Mouse (Mus musculus) embryonic facial prominence, embryonic 14.5 days (tissue): ENCODE measurements around the gene Plekha6. TPM values are rescaled to one million over a fixed set of nuclear protein-coding genes. Genes with fewer than 3 reads are reported as not detected.

Source experiments
- ATAC-seq: fragments of 200-750 bp; cut with Nextera tagmentation; 2 replicates; pipeline ENCODE4 v1.8.0; 2017; ENCODE audit warnings: low read depth, moderate number of reproducible peaks, moderate TSS enrichment
- DNase-seq: peaks from one replicate; pipeline ENCODE4 v3.0.0-alpha.2; 2015; ENCODE audit warnings: low spot score
- H3K27ac ChIP-seq: fragments of 300-500 bp; sonication (generic); replicated peaks from 2 replicates; pipeline ENCODE4 v1.5.1; 2014; ENCODE audit warnings: low read depth, mild to moderate bottlenecking, low read length, moderate library complexity
- H3K27me3 ChIP-seq: fragments of 300-500 bp; sonication (generic); replicated peaks from 2 replicates; pipeline ENCODE4 v1.6.1; 2014; ENCODE audit warnings: low read length; ENCODE audit not compliant: control insufficient read depth, insufficient read depth
- H3K36me3 ChIP-seq: fragments of 300-500 bp; sonication (generic); 2 replicates; pipeline ENCODE4 v1.6.1; 2014; ENCODE audit warnings: low read length, mixed read lengths; ENCODE audit not compliant: control insufficient read depth, insufficient read depth
- H3K4me1 ChIP-seq: fragments of 300-500 bp; sonication (generic); 2 replicates; pipeline ENCODE4 v1.6.1; 2014; ENCODE audit warnings: antibody characterized with exemption, low read length; ENCODE audit not compliant: control insufficient read depth, insufficient read depth
- H3K4me2 ChIP-seq: fragments of 300-500 bp; sonication (generic); 2 replicates; pipeline ENCODE4 v1.6.1; 2014; ENCODE audit warnings: low read depth, mild to moderate bottlenecking, low read length, moderate library complexity, mixed read lengths
- H3K4me3 ChIP-seq: fragments of 300-500 bp; sonication (generic); 2 replicates; pipeline ENCODE4 v1.5.1; 2014; ENCODE audit warnings: low read depth, mild to moderate bottlenecking, low read length
- H3K9ac ChIP-seq: fragments of 300-500 bp; sonication (generic); 2 replicates; pipeline ENCODE4 v1.6.1; 2014; ENCODE audit warnings: low read depth, mild to moderate bottlenecking, low read length, moderate library complexity, mixed read lengths
- H3K9me3 ChIP-seq: fragments of 300-500 bp; sonication (generic); 2 replicates; pipeline ENCODE4 v1.6.1; 2016; ENCODE audit warnings: low read length; ENCODE audit not compliant: control insufficient read depth
- WGBS: fragments of 180-500 bp; shearing (Covaris S2); extraction: QIAGEN DNeasy Blood & Tissue Kit; methylation state at CpG from one replicate; pipeline ENCODE4 v1.1.7; 2014; 5-methylcytosine and 5-hydroxymethylcytosine counted together
- polyA plus RNA-seq: library from polyadenylated mRNA; unstranded; fragments of >200 nt; fragmentation: Nextera tagmentation; extraction: Ambion mirVana; gene quantifications from 2 replicates; pipeline ENCODE4 v1.2.1, GENCODE M21; 2014

Plekha6 gene
- polyA plus RNA-seq, 1 experiment from 2014 or later, result 6.3 TPM

- Histone ChIP-seq H3K27ac (no peak overlapping the region), H3K9me3 (no peaks in the 10 kb centered on the region), H3K27me3 (no peaks in the 10 kb centered on the region), H3K4me1 (no peaks in the 10 kb centered on the region), H3K9ac (no peak overlapping the region), H3K36me3 (no peaks in the 10 kb centered on the region), H3K4me3 (no peak overlapping the region), H3K4me2 (no peak overlapping the region)
- no peak for ATAC-seq
- WGBS, result 72% methylated on average over 3 of the region's 3 CpGs
- no peak for DNase-seq
These were observed 183.2 kb downstream of the Plekha6 start for GRCm38 (mm10) chr1:133347226-133347625.

GRCm38 (mm10) chr1:133347693-133348520 lies 183.9 kb downstream of the Plekha6 start:
- no peak overlapping the region for H3K9ac ChIP-seq
- H3K27me3 ChIP-seq, result no peaks in the 10 kb centered on the region
- 74% methylated on average over 11 of the region's 11 CpGs for WGBS
- DNase-seq, result no peak
- H3K36me3 ChIP-seq, result no peaks in the 10 kb centered on the region
- H3K4me1 ChIP-seq, result no peaks in the 10 kb centered on the region
- no peak for ATAC-seq
- H3K4me2 ChIP-seq, result no peak overlapping the region
- no peaks in the 10 kb centered on the region for H3K9me3 ChIP-seq
- no peak overlapping the region for H3K4me3 ChIP-seq
- H3K27ac ChIP-seq, result no peak overlapping the region

GRCm38 (mm10) chr1:133350210-133350609 lies 186.2 kb downstream of the Plekha6 start, which contains the start of gene Ren1:
Ren1 (plus strand) TSS chr1:133350510.
- no peaks in the 10 kb centered on the region for H3K36me3 ChIP-seq
- H3K4me3 ChIP-seq, result no peak within 1 kb of the TSS
- H3K27ac ChIP-seq, result no peak within 1 kb of the TSS
- DNase-seq, result no peak
- no peak within 1 kb of the TSS for H3K4me2 ChIP-seq
- H3K27me3 ChIP-seq, result no peaks in the 10 kb centered on the region
- no peaks in the 10 kb centered on the region for H3K4me1 ChIP-seq
- no peak within 1 kb of the TSS for H3K9ac ChIP-seq
- no peak for ATAC-seq
- no peaks in the 10 kb centered on the region for H3K9me3 ChIP-seq
- 85% methylated on average over 1 of the region's 1 CpGs for WGBS

GRCm38 (mm10) chr1:133351762-133352161 lies 187.8 kb downstream of the Plekha6 start:
- 0 out of 2 replicates have a peak, but pooled peaks have one; percentile 27 for ATAC-seq

More at GRCm38 (mm10) chr1:133351762-133352161, 187.8 kb downstream of the Plekha6 start:
- Histone ChIP-seq H3K9ac (no peak overlapping the region), H3K27me3 (no peaks in the 10 kb centered on the region), H3K9me3 (no peaks in the 10 kb centered on the region), H3K4me1 (no peaks in the 10 kb centered on the region), H3K4me3 (no peak overlapping the region), H3K36me3 (no peaks in the 10 kb centered on the region), H3K27ac (no peak overlapping the region), H3K4me2 (no peak overlapping the region)
- WGBS, result 42% methylated on average over 9 of the region's 9 CpGs
- DNase-seq, result peak; percentile 37

Other genes starting within 250 kb of the Plekha6 start
- 33.4 and 40.3 TPM in 2 replicates for gene Mdm4, start 133.6 kb upstream of the Plekha6 start, polyA plus RNA-seq
- 7.0 and 7.1 TPM in 2 replicates for gene Pik3c2b, start 118.5 kb upstream of the Plekha6 start, polyA plus RNA-seq
- gene Ppp1r15b, start 33.1 kb upstream of the Plekha6 start, polyA plus RNA-seq, result 42.0 and 42.1 TPM in 2 replicates
- not detected in 2 replicates for gene Golt1a, start 145.6 kb downstream of the Plekha6 start, polyA plus RNA-seq
- gene Kiss1, start 157.7 kb downstream of the Plekha6 start, polyA plus RNA-seq, result not detected in 2 replicates
- gene Ren1, start 186.3 kb downstream of the Plekha6 start, polyA plus RNA-seq, result 5.9 and 6.6 TPM in 2 replicates
- gene Etnk2, start 199.4 kb downstream of the Plekha6 start, polyA plus RNA-seq, result 3.3 and 3.4 TPM in 2 replicates